Mouse (Mus musculus): ENCODE results near the gene Mgat5.

Gene Mgat5

GRCm38 (mm10) chr1:127346596-127347139 is 141.9 kb downstream of the Mgat5 start:
- no peak for DNase-seq

GRCm38 (mm10) chr1:127347878-127348620 is 143.2 kb downstream of the Mgat5 start:
- DNase-seq, result no peak

DNA sequence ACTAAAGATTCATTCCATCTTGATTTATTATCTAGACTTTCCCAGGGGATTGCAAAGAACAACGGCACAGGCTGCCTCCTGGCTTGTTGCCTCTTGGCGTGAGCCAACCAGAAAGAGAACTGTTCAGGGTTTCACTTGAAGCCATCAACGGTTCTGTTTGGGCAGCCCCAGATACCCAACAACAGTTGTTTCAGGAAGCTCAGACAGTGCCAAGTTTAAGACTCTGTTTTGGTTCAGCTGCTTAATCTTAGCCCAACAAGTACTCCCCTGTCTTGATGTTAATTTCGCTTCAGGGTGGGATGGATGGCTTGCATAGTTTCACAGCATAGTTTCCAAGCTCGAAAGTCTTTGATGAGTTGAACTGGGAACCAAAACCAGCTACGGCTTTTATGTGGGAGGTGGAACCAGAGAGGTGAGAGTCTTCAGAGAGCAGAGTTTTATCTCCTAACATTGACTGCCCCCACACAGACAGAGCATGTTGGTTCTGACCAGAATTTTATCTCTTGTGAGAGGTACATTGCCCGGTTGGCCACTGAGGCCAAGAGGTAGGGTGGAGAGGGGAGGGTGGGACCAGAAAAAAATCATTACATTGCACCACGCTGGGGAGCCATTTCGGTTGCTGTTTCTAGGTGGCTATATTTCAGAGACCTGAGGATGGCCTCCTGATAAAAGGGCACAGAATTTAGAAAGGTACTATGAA is 144.0 kb downstream of the Mgat5 start:
- DNase-seq, result no peak

- DNase-seq, result no peak
Measured at GRCm38 (mm10) chr1:127351380-127352057, 146.7 kb downstream of the Mgat5 start.

DNA sequence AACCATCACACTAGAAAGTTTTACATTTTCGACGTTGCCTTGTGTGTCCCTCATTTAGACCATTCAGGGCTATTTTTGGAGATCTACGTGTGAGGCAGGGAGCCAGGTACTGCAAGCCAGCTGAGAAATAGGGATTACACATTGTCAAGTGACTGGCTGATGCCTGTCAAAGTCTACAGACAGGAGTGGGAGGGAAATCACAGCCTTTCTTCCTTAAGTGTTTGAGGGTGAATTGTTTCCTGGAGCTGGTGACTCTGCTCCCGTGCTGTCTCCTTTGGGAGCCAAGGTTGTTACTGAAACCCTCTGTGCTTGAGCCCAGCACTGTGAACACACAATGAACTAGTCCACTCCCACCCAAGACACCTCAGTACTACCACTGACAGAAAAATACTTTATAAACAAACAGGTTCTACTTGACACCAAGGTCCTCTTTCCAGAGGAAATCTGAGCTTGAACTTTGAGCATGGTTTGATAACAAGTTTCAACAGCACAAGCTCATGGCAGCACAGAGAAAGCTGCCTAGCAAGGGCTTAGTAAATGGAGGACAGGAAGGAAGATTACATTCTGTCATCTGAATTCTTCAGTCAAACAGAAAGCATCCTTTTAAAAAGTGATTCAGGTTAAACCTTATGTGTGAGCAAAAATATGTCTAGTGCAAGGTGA is 147.4 kb downstream of the Mgat5 start:
- no peak for DNase-seq

GRCm38 (mm10) chr1:127353408-127353807 is 148.6 kb downstream of the Mgat5 start:
- DNase-seq, result no peak

DNA sequence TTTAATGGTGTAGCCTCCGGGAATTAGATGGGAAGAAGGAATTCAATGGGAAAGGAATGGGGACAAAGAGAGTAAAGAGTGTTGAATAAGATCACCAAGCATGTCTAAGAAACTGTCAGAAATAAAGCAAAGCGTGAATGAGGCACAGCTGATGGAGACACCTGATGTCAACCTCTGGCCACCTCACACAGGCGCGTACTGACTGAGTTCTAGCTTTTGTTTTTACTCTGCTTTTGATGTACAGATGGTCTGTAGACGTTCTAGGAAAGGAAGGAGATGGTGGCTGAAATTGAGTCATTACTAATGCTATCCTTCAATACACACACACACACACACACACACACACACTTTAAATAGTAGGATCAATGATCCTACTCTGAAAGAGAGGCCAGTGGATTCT is 149.3 kb downstream of the Mgat5 start:
- DNase-seq, result no peak

- no peak for DNase-seq
Measured at GRCm38 (mm10) chr1:127355034-127355433, 150.2 kb downstream of the Mgat5 start.

DNA sequence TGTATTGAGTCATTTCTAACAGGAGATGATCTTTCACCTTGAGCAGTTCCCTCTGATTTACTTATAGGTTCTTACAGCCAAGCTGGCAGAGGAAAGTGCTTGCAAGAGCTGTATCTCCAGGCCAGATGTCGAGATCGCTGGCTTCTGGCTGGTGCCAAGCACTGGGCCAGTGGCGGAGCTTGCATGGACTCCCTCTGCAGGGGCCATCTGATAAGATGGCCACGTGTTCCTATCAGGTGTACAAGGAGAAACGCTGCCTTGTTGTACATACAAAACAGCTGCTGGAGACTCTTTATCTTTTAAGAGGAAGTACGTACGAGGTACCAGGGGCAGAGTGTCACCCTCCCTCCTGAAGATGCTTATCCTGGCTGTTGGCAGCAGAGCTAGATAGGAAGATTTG is 158.8 kb downstream of the Mgat5 start:
- DNase-seq, result peak; percentile 25

DNA sequence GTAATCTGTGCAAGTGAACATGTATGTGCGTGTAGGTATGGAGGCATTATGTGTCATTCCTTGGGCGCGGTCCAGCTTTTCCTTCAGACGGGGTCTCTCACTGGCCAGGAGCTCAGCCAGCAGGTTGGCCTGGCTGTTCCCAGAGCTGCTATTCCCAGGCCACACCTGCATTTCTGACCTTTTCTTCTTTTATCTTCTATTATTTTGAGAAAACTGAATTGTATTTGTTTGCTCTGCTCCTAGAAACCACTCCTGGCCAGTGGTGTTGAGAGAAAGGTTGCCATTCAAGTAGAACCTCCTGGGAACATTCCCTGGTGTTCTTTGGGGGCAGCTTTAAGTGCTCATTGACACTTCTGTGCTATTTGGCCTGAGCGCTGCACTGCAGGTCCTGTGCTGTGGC is 160.9 kb downstream of the Mgat5 start:
- DNase-seq, result no peak

- no peak for DNase-seq
Measured at GRCm38 (mm10) chr1:127366111-127366510, 161.3 kb downstream of the Mgat5 start.

DNA sequence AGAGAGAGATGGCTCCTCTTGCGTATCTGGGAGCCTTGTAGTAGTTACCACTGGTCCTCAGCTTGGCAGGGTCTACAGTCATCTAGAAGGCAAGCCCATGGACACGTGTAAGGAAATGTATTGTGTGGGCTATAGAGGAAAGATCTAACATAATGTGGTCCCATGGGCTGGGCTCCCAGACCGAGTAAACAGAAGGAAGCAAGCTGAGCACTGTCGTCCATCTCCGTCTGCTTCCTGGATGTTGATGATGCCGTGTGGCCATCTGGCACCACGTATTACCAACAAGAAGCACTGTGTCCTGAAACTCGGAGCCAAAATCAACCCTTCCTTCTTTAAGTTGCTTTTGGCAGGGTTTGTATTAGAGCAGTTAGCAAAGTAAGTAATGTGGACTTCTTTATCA is 163.7 kb downstream of the Mgat5 start:
- DNase-seq, result no peak

GRCm38 (mm10) chr1:127369538-127369937 is 164.7 kb downstream of the Mgat5 start:
- DNase-seq, result no peak

DNA sequence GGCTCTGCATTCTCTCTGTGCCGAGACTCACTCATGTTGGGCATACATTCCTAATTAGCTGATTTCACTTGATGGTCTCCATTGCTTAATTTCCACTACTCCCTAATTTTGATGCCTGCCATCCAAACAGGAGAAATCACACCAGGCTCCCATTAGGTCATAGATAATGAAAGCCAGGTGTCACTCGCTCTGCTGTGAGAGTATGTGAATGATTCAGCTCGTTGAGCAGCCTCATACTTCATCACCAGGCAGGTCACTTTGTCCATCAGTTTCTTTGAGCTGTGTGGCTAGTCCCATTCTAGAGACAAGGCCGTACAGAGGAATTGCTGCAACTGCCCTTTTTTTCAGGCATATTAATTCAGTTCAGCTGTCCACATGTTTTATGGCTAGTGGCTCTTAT is 167.3 kb downstream of the Mgat5 start:
- no peak for DNase-seq

GRCm38 (mm10) chr1:127373559-127373958 is 168.7 kb downstream of the Mgat5 start:
- DNase-seq, result no peak

- DNase-seq, result no peak
Measured at GRCm38 (mm10) chr1:127374157-127374556, 169.3 kb downstream of the Mgat5 start.

GRCm38 (mm10) chr1:127380140-127380539 is 175.3 kb downstream of the Mgat5 start:
- no peak for DNase-seq

- DNase-seq, result no peak
Measured at GRCm38 (mm10) chr1:127380749-127381501, 176.1 kb downstream of the Mgat5 start.

GRCm38 (mm10) chr1:127383071-127383470 is 178.3 kb downstream of the Mgat5 start:
- DNase-seq, result no peak

- no peak for DNase-seq
Measured at GRCm38 (mm10) chr1:127387226-127387625, 182.4 kb downstream of the Mgat5 start.

DNA sequence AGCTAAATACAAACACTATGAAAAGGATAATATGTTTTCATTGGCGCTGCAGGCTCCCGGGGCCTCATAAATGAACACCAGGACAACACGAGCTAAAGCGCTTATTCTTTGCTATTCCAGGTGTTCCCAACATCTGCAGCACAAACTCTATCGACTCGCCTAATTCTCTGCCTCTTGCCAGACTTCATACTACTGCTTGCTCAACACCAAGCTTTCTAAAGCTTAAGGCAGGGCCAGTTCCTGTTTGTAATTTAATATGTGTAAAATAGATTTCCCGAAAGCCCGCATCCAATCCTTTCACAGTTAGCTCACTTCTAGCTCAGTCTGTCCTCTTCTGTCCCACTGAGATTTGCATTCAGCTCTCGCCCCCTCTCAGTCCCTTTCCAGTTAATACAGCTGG is 182.8 kb downstream of the Mgat5 start:
- DNase-seq, result no peak

- DNase-seq, result no peak
Measured at GRCm38 (mm10) chr1:127394716-127395115, 189.9 kb downstream of the Mgat5 start.
